22 mouse cellular contexts compared by ENCODE assay signal in the genomic region with DNA sequence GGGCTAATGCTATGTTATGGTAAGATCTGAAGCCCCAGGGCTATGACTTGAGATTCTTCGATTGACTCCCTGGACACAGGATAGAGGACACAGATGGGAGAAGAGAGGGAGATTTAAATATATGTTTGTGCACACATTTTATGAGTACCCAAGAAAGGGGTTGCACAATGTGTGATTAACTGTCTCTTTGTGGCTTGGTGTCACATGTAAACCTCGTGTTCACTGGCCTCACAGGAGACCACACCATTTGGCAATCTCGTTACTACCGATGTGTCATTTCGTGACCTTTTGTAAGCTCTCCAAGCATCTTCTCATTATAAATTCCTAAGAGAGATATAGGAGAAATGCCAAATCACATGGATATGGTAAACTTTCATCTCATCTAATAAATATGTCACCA. TPM values are rescaled to one million over a fixed set of nuclear protein-coding genes. Genes with fewer than 3 reads are reported as not detected.
DNase-seq lines count a peak whose midpoint lies in the region; ATAC-seq and TF ChIP-seq lines count a peak whose summit lies in the region.
"Had no signal": no experiment of that assay in that cellular context is flagged by ENCODE, and none has a peak within 500 bp of the region (broad histone marks: within the 10 kb centered on the region; RNA-seq: fewer than 3 reads in every experiment).

No protein-coding gene starts in this region.

- 76% methylated on average over 5 of the region's 5 CpGs for WGBS in lung, postnatal 0 days

- no peak for ATAC-seq in lung, postnatal 0 days
- ATAC-seq in granulocyte monocyte progenitor cell, adult 5-6 weeks (replicated peaks; ENCODE audit: poor library complexity, severe bottlenecking), result peak; percentile 70
- ATAC-seq: forebrain, embryonic 16.5 days; hindbrain, embryonic 16.5 days; inflammation-experienced regulatory T-cells, adult 6 months had no signal

- TF ChIP-seq CTCF in lung, postnatal 0 days (IDR thresholded peaks at IDR 0.05), result no peak

- no peaks in the 10 kb centered on the region for H3K27me3 ChIP-seq in lung, postnatal 0 days (replicated peaks; ENCODE audit: insufficient read depth, low read length)
- H3K27me3 ChIP-seq: embryonic facial prominence, embryonic 12.5 days; forebrain, embryonic 12.5 days; heart, embryonic 13.5 days had no signal

- no peak overlapping the region for H3K27ac ChIP-seq in lung, postnatal 0 days (ENCODE audit: low read length)
- H3K27ac ChIP-seq: embryonic facial prominence, embryonic 12.5 days; forebrain, embryonic 12.5 days; heart, adult 2 months; heart, embryonic 13.5 days had no signal

- no peak for TF ChIP-seq EP300 in lung, postnatal 0 days (IDR thresholded peaks at IDR 0.05)

- no peaks in the 10 kb centered on the region for H3K9me3 ChIP-seq in lung, postnatal 0 days (ENCODE audit: low read length)
- H3K9me3 ChIP-seq: embryonic facial prominence, embryonic 12.5 days; forebrain, embryonic 12.5 days; heart, embryonic 13.5 days had no signal

- no peaks in the 10 kb centered on the region; the same call in 1 of the 2 replicates for H3K4me1 ChIP-seq in lung, postnatal 0 days (ENCODE audit: insufficient read depth, low read depth, low read length)
- H3K4me1 ChIP-seq: embryonic facial prominence, embryonic 12.5 days; forebrain, embryonic 12.5 days had no signal

- H3K4me2 ChIP-seq in lung, postnatal 0 days (replicated peaks; ENCODE audit: low read depth, low read length), result no peak overlapping the region
- H3K4me2 ChIP-seq: embryonic facial prominence, embryonic 12.5 days; forebrain, embryonic 12.5 days; heart, embryonic 13.5 days had no signal

- peak; percentile 58 for DNase-seq in lung, postnatal 36 days
- no peak for DNase-seq in lung, postnatal 0 days (ENCODE audit: low spot score)
- peak; percentile 34 to 71 for DNase-seq in monocyte, adult 2 months (ENCODE audit: low read depth in 1 of 2, low spot score in 2 of 2)
- DNase-seq in left cerebral cortex, adult 18-20 months (ENCODE audit: low spot score in 2 of 2), result no peak
- no peak for DNase-seq in layer of hippocampus, postnatal 10 days (ENCODE audit: low spot score in 2 of 2)
- DNase-seq: adrenal gland, postnatal 10 days; B cell, adult 2 months; cerebellum, adult 18-20 months; cerebellum, postnatal 10 days; gastrocnemius, postnatal 10 days; heart, adult 2 months; heart, postnatal 36 days had no signal

- H3K36me3 ChIP-seq in lung, postnatal 0 days (ENCODE audit: insufficient read depth, low read length), result no peaks in the 10 kb centered on the region
- H3K36me3 ChIP-seq: embryonic facial prominence, embryonic 12.5 days; forebrain, embryonic 12.5 days; heart, embryonic 13.5 days had no signal

- H3K4me3 ChIP-seq in lung, postnatal 0 days (ENCODE audit: low read depth, low read length), result no peak overlapping the region
- H3K4me3 ChIP-seq: embryonic facial prominence, embryonic 12.5 days; forebrain, embryonic 12.5 days; heart, adult 2 months; heart, embryonic 13.5 days had no signal

- no peak overlapping the region for H3K9ac ChIP-seq in lung, postnatal 0 days (replicated peaks; ENCODE audit: low read depth)
- H3K9ac ChIP-seq: embryonic facial prominence, embryonic 12.5 days; forebrain, embryonic 12.5 days; heart, embryonic 13.5 days had no signal

RNA-seq across cellular contexts. Expression of a gene that starts 1.8 kb away (rescaled TPM):
- 5.0 and 5.2 TPM in 2 replicates for polyA plus RNA-seq in lung, postnatal 0 days (2015; fragmentation: Nextera tagmentation; extraction: Ambion mirVana)
- 1.3 TPM in 1 of 2 replicates, not detected in the other for total RNA-seq in granulocyte monocyte progenitor cell, adult 5-6 weeks (2014; fragmentation: Nextera tagmentation)
- 0.46 and 1.0 TPM in 2 replicates for total RNA-seq in granulocyte monocyte progenitor cell, adult 5-6 weeks (2017)
- under 1 TPM in 1 of 2 experiments, not detected in 1; 0.19 TPM for total RNA-seq in left cerebral cortex, adult 18-20 months (2021)
- under 1 TPM in 1 of 2 experiments, not detected in 1; 0.32 TPM for total RNA-seq in layer of hippocampus, postnatal 10 days (2021)
- total RNA-seq: gastrocnemius, postnatal 10 days; MEL had no signal
- polyA plus RNA-seq: embryonic facial prominence, embryonic 12.5 days; forebrain, embryonic 16.5 days; heart, embryonic 13.5 days; heart, postnatal 0 days; hindbrain, embryonic 16.5 days; inflammation-experienced regulatory T-cells, adult 6 months had no signal

RNA-seq across cellular contexts. Expression of a gene that starts 9.5 kb away (rescaled TPM):
- polyA plus RNA-seq in lung, postnatal 0 days (2015; fragmentation: Nextera tagmentation; extraction: Ambion mirVana), result 5.9 and 7.4 TPM in 2 replicates
- total RNA-seq in granulocyte monocyte progenitor cell, adult 5-6 weeks (2014; fragmentation: Nextera tagmentation), result 27.7 and 33.4 TPM in 2 replicates
- 21.3 and 23.1 TPM in 2 replicates for total RNA-seq in granulocyte monocyte progenitor cell, adult 5-6 weeks (2017)
- not detected for total RNA-seq in left cerebral cortex, adult 18-20 months (2021)
- not detected for total RNA-seq in layer of hippocampus, postnatal 10 days (2021)
- polyA plus RNA-seq: cortical plate, adult 2 months; inflammation-experienced regulatory T-cells, adult 6 months had no signal

RNA-seq across cellular contexts. Expression of a gene that starts 33.1 kb away (rescaled TPM):
- polyA plus RNA-seq in lung, postnatal 0 days (2015; fragmentation: Nextera tagmentation; extraction: Ambion mirVana), result 0.87 and 1.2 TPM in 2 replicates
- total RNA-seq in granulocyte monocyte progenitor cell, adult 5-6 weeks (2014; fragmentation: Nextera tagmentation), result not detected in 2 replicates
- 0.09 and 0.21 TPM in 2 replicates for total RNA-seq in granulocyte monocyte progenitor cell, adult 5-6 weeks (2017)
- total RNA-seq in left cerebral cortex, adult 18-20 months (2021), result not detected
- not detected for total RNA-seq in layer of hippocampus, postnatal 10 days (2021)
- total RNA-seq: heart, adult 2 months; heart, postnatal 36 days had no signal
- polyA plus RNA-seq: heart, adult 2 months had no signal

Comparison
In these comparisons a context has a peak if more than half of its experiments do, and no peak if none do; other contexts are left out.
1. DNase-seq: peak in lung, postnatal 36 days (single experiment) and monocyte, adult 2 months (2 of 2); none in lung, postnatal 0 days (single experiment), left cerebral cortex, adult 18-20 months (0 of 2) and layer of hippocampus, postnatal 10 days (0 of 2).
2. RNA of a gene that starts 9.5 kb away (total RNA-seq): 21.3 to 33.4 TPM in granulocyte monocyte progenitor cell, adult 5-6 weeks; not detected in layer of hippocampus, postnatal 10 days and not detected in left cerebral cortex, adult 18-20 months; every median in the first group is over 10 times any median in the second.